Mouse (Mus musculus) cerebellum, adult 11-12 months (tissue): ENCODE results near the gene Gast.

ENCODE experiments used
- DNase-seq: peaks from one replicate; pipeline ENCODE4 v3.0.0; 2022

Gene Gast

DNA sequence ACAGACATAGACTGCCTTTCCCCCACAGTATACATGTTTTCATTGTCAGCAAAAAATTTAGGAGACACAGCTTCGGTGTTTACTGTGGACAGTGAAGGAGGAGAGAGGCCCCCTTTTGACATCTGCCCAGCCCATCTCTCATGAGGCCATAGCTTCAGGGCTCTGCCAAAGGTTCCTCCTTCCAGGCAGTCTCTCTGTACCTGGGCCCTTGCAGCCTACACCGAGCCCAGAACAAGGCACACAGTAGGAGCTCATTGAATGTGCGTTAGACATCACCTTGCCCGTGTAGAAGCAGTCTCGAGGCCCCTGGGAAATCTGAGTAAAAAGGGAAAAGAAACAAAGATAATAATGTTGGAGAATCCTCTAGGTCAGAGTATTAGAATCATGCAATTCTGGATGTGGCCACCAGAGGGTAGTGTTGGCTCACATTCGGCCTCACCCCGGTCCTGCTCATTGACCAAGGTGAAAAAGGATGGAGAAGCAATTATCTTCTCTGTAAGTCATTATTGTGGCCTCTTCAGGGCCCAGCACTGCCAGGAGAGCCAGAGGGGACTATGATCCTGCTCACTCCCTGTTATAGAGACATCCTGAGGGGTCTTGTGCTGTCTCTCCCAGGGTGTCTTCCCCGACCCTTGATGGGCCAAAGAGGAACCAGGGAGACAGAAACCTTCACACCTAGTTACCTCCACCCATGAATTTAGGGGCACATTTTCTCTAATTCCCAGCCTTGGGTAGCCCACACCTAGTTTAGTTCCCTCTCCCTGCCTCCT is 28.2 kb downstream of the Gast start:
- DNase-seq, result peak; percentile 73

DNA sequence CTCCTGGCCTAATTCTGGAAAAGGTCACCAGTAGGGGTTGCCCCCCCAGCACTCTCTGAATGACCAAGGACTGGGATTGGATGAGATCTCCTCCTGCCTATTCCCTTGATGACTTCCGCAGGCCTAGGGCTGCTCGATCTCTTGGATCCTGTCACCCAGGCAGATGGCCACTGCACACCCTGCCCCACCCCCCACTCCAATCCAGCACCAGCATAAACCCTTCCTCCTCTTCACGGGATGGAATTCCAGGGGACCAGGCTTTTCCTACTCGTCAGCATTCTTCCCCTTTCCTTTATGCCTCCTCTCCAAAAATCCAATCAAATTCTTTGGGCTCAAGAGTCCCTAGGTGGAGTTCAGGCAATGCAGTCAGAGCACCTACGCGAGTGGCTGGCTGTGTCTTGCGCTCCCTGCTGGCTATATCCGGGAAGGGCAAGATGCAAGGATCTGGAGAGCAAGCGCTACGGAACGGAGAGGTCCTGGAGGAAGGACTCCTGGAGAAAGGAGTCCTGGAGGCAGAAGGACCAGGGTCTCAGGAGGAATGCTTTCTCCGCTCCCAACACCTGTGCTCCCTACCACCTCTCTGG is 28.9 kb downstream of the Gast start:
- peak; percentile 81 for DNase-seq

DNA sequence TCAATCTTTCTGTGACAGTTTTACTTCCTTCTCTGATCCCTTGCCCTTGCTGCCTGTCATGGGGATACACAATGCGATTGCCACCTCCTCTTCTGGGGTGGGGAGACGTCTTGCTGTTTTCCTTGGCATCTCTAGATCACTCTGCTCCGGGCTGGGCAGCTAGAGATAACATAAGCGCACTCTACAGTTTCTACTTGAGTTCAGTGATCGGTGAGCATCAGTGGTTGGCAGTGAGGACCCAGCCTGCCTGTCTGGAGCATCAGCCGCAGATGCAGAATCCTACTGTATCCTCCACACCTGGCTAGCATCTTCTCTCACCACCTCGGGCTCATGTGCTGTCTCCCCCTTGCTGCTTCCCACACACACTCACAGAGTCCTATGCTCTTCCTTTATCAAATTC is 34.9 kb downstream of the Gast start:
- DNase-seq, result no peak

- DNase-seq, result peak; percentile 71
Observed at GRCm38 (mm10) chr11:100369822-100370221, 35.6 kb downstream of the Gast start.

DNA sequence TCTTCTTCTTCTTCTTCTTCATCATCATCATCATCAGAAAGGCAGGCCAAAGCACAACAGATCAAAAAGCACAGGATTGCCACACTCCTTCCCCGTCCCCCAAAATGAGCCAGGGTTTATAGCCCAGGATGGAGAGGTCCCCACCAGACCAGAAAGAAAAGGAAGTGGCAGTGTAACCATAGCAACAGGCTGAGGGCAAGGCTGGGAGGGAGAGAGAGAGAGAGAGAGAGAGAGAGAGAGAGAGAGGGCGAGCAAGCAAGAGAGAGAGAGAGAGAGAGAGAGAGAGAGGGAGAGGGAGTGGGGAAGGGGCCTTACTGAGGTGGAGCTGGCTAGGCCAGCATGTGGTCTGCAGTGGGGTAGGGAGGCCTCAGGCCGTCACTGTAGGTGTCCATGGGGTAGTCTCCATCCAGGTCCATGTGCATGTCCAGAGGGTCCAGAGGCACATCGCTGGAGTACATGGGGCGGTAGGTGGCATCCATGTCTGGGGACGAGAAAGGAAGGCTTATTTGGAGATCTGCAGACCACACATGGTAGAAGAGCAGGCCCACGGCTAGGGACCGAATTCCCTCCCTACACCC is 37.9 kb downstream of the Gast start:
- no peak for DNase-seq

DNA sequence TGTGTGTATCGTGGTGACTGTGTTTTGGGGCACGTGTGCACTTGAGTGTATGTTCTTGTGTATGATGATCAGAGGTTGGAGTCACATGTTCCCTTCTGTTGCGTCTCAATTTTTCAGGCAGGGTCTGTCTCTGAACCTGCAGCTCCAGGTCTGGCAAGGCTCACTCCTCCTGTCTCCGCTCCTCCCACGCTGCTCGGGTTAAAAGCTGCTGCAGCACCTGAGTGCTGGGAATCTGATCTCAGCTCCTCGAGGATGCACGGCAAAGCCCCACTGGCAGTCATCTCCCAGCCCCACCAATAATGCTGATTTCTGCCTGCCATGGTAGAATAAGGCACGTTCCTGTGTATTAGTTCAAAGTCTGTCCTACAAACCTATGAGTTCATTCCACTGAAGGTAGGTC is 40.9 kb downstream of the Gast start:
- DNase-seq, result no peak

DNA sequence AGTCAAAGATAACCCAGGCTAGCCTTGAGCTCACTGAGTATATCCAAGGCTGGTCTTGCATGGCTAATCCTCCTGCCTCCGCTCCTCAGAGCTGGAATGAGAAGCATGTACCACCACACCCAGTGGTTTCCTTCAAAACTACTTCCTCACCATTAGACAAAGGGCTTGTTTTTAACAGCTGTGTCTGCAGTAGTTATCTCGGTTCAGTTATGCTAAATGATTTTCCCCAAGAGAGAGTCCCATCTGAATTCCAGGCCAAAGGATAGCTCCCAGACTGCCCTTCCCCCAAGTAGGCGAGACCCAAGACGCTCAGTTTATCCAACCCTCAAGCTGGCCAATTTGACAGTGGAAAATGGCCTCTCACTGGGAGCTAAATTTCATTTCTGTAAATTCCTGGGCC is 41.8 kb downstream of the Gast start:
- DNase-seq, result no peak

GRCm38 (mm10) chr11:100376746-100377389 is 42.7 kb downstream of the Gast start:
- DNase-seq, result no peak

- no peak for DNase-seq
Observed at GRCm38 (mm10) chr11:100377989-100378388, 43.8 kb downstream of the Gast start.

DNA sequence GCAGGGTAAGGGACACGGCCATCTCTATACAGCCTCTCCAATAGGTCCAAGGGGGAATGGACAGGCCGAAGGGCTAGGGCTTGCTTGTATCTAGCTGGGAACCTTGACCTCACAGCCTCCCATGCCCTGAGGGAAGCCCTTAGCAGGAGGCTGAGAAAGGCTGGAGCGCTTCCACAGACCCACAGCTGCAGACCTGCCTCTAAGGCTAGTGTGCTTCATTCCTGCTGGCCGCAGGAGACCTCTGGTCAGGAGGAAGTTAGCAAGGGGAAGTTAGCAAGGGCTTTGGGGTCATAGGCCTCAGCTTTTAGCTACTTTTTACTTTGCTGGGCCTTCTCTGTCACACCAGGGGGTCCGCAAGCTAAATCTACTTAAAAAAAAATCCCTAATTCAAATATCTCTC is 44.2 kb downstream of the Gast start:
- DNase-seq, result no peak

DNA sequence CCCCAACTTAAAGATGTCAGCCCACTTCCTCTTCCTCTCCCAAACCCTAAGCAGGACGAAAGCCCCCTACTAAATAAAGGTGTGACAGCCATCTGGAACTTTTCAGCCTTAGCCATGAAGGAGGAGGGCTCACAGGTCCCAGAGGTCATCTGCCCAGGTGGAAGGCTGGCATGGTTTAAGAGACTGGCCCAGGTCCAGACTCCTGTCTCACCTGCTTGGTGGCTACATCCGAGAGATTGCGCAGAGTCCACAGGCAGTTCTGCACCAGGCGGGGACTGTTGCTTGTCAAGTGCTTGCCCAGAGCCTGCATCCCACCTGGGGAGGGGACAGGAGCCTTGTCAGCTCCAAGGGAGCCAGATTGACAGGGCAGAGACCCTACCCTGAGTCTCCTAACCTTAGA is 45.1 kb downstream of the Gast start:
- no peak for DNase-seq

DNA sequence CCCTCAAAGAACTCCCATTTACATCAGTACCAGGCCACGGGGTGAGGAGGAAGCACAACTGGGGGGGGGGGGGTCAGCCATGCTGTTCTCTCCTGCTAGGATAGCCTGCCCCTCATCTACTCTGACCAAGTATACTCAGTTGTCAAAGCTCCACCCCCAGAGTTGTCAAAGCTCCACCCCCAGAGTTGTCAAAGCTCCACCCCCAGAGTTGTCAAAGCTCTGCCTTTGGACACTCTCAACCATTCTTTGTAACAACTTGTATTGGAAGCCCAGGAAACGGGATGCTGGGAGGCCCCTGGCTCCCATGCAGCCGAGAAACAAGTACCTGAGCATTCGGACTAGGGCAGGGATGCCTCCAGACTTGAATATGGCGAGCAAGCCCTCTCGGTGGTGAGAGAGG is 48.5 kb downstream of the Gast start:
- DNase-seq, result no peak

- DNase-seq, result no peak
Observed at GRCm38 (mm10) chr11:100385016-100385415, 50.8 kb downstream of the Gast start.

- DNase-seq, result no peak
Observed at GRCm38 (mm10) chr11:100386586-100386985, 52.4 kb downstream of the Gast start.
